Mouse (Mus musculus): ENCODE data around the gene Stard5. TPM values are rescaled to one million over a fixed set of nuclear protein-coding genes. Genes with fewer than 3 reads are reported as not detected.

Stard5 gene
- 12.6 and 14.2 TPM in 2 replicates for polyA plus RNA-seq (2016; fragmentation: Nextera tagmentation; extraction: Ambion mirVana)

- peaks cover 9% of the 10 kb centered on the region for H3K36me3 ChIP-seq (replicated peaks)
- H3K4me3 ChIP-seq = peak within 1 kb of the TSS; percentile 70
- H3K4me1 ChIP-seq = peaks cover 28% of the 10 kb centered on the region
- H3K9me3 ChIP-seq = no peaks in the 10 kb centered on the region
- WGBS = under 1% methylated on average over 35 of the region's 35 CpGs
- H3K27me3 ChIP-seq (ENCODE audit: poor library complexity, severe bottlenecking) = no peaks in the 10 kb centered on the region
- DNase-seq (ENCODE audit: extremely low spot score, low spot score) = peak; percentile 84
- peak within 1 kb of the TSS; percentile 85 for H3K27ac ChIP-seq
Measured at GRCm38 (mm10) chr7:83631828-83632681, at the start of gene Stard5. TSS of gene Stard5 (plus strand) at chr7:83631959.

- peaks cover 7% of the 10 kb centered on the region for H3K4me1 ChIP-seq
- no peak for DNase-seq (ENCODE audit: extremely low spot score, low spot score)
- no peak within 1 kb of the TSS for H3K27ac ChIP-seq
- WGBS = 64% methylated on average over 11 of the region's 11 CpGs
- H3K27me3 ChIP-seq (ENCODE audit: poor library complexity, severe bottlenecking) = no peaks in the 10 kb centered on the region
- H3K9me3 ChIP-seq = no peaks in the 10 kb centered on the region
- no peaks in the 10 kb centered on the region for H3K36me3 ChIP-seq (replicated peaks)
- no peak within 1 kb of the TSS for H3K4me3 ChIP-seq
Measured at GRCm38 (mm10) chr7:83584639-83585471, 46.9 kb upstream of the Stard5 start, which contains the start of gene Tmc3. TSS of gene Tmc3 (plus strand) at chr7:83584927.

GRCm38 (mm10) chr7:83594056-83594455 is 37.7 kb upstream of the Stard5 start:
- Histone ChIP-seq H3K4me1 (no peaks in the 10 kb centered on the region), H3K36me3 (replicated peaks) (no peaks in the 10 kb centered on the region), H3K27me3 (ENCODE audit: poor library complexity, severe bottlenecking) (no peaks in the 10 kb centered on the region), H3K9me3 (no peaks in the 10 kb centered on the region), H3K4me3 (no peak overlapping the region), H3K27ac (no peak overlapping the region)
- 84% methylated on average over 3 of the region's 3 CpGs for WGBS
- no peak for DNase-seq (ENCODE audit: extremely low spot score, low spot score)

- H3K27me3 ChIP-seq (ENCODE audit: poor library complexity, severe bottlenecking) = no peaks in the 10 kb centered on the region
- H3K4me1 ChIP-seq = no peaks in the 10 kb centered on the region
- H3K9me3 ChIP-seq = no peaks in the 10 kb centered on the region
- 89% methylated on average over 3 of the region's 3 CpGs for WGBS
- H3K27ac ChIP-seq = no peak overlapping the region
- H3K4me3 ChIP-seq = no peak overlapping the region
- DNase-seq (ENCODE audit: extremely low spot score, low spot score) = no peak
- no peaks in the 10 kb centered on the region for H3K36me3 ChIP-seq (replicated peaks)
Measured at GRCm38 (mm10) chr7:83597063-83597462, 34.7 kb upstream of the Stard5 start.

- no peaks in the 10 kb centered on the region for H3K36me3 ChIP-seq (replicated peaks)
- no peaks in the 10 kb centered on the region for H3K27me3 ChIP-seq (ENCODE audit: poor library complexity, severe bottlenecking)
- DNase-seq (ENCODE audit: extremely low spot score, low spot score) = no peak
- no peaks in the 10 kb centered on the region for H3K4me1 ChIP-seq
- 92% methylated on average over 13 of the region's 13 CpGs for WGBS
- no peaks in the 10 kb centered on the region for H3K9me3 ChIP-seq
- no peak overlapping the region for H3K4me3 ChIP-seq
- H3K27ac ChIP-seq = no peak overlapping the region
Measured at GRCm38 (mm10) chr7:83598997-83599912, 32.5 kb upstream of the Stard5 start.

GRCm38 (mm10) chr7:83599913-83600286 is 31.9 kb upstream of the Stard5 start:
- 58% methylated on average over 8 of the region's 8 CpGs for WGBS
- no peaks in the 10 kb centered on the region for H3K27me3 ChIP-seq (ENCODE audit: poor library complexity, severe bottlenecking)
- H3K9me3 ChIP-seq = no peaks in the 10 kb centered on the region
- peak; percentile 55 for DNase-seq (ENCODE audit: extremely low spot score, low spot score)
- no peak overlapping the region for H3K4me3 ChIP-seq
- H3K4me1 ChIP-seq = no peaks in the 10 kb centered on the region
- H3K36me3 ChIP-seq (replicated peaks) = no peaks in the 10 kb centered on the region
- no peak overlapping the region for H3K27ac ChIP-seq

- WGBS = 94% methylated on average over 7 of the region's 7 CpGs
- H3K27ac ChIP-seq = no peak overlapping the region
- no peak for DNase-seq (ENCODE audit: extremely low spot score, low spot score)
Measured at GRCm38 (mm10) chr7:83604180-83604944, 27.4 kb upstream of the Stard5 start.

GRCm38 (mm10) chr7:83606796-83607195 is 25.0 kb upstream of the Stard5 start:
- DNase-seq (ENCODE audit: extremely low spot score, low spot score) = no peak
- Histone ChIP-seq H3K36me3 (replicated peaks) (no peaks in the 10 kb centered on the region), H3K4me1 (no peaks in the 10 kb centered on the region), H3K27me3 (ENCODE audit: poor library complexity, severe bottlenecking) (no peaks in the 10 kb centered on the region), H3K27ac (no peak overlapping the region), H3K9me3 (no peaks in the 10 kb centered on the region), H3K4me3 (no peak overlapping the region)
- WGBS = 98% methylated on average over 2 of the region's 2 CpGs

More at GRCm38 (mm10) chr7:83604180-83604944, 27.4 kb upstream of the Stard5 start:
- no peaks in the 10 kb centered on the region for H3K4me1 ChIP-seq
- no peak overlapping the region for H3K4me3 ChIP-seq
- no peaks in the 10 kb centered on the region for H3K9me3 ChIP-seq
- no peaks in the 10 kb centered on the region for H3K27me3 ChIP-seq (ENCODE audit: poor library complexity, severe bottlenecking)
- H3K36me3 ChIP-seq (replicated peaks) = no peaks in the 10 kb centered on the region

- Histone ChIP-seq H3K27ac (no peak overlapping the region), H3K9me3 (no peaks in the 10 kb centered on the region), H3K36me3 (replicated peaks) (no peaks in the 10 kb centered on the region), H3K4me3 (no peak overlapping the region), H3K4me1 (no peaks in the 10 kb centered on the region), H3K27me3 (ENCODE audit: poor library complexity, severe bottlenecking) (no peaks in the 10 kb centered on the region)
- no peak for DNase-seq (ENCODE audit: extremely low spot score, low spot score)
- 98% methylated on average over 4 of the region's 4 CpGs for WGBS
Measured at GRCm38 (mm10) chr7:83609891-83610290, 21.9 kb upstream of the Stard5 start.

GRCm38 (mm10) chr7:83611886-83612285 is 19.9 kb upstream of the Stard5 start:
- Histone ChIP-seq H3K36me3 (replicated peaks) (no peaks in the 10 kb centered on the region), H3K4me1 (no peaks in the 10 kb centered on the region), H3K27me3 (ENCODE audit: poor library complexity, severe bottlenecking) (no peaks in the 10 kb centered on the region), H3K27ac (no peak overlapping the region), H3K4me3 (no peak overlapping the region), H3K9me3 (no peaks in the 10 kb centered on the region)
- no peak for DNase-seq (ENCODE audit: extremely low spot score, low spot score)
- WGBS = 92% methylated on average over 1 of the region's 1 CpGs

GRCm38 (mm10) chr7:83615272-83615671 is 16.5 kb upstream of the Stard5 start:
- DNase-seq (ENCODE audit: extremely low spot score, low spot score) = no peak
- 98% methylated on average over 3 of the region's 3 CpGs for WGBS
- Histone ChIP-seq H3K9me3 (no peaks in the 10 kb centered on the region), H3K4me3 (no peak overlapping the region), H3K36me3 (replicated peaks) (no peaks in the 10 kb centered on the region), H3K4me1 (no peaks in the 10 kb centered on the region), H3K27me3 (ENCODE audit: poor library complexity, severe bottlenecking) (no peaks in the 10 kb centered on the region), H3K27ac (no peak overlapping the region)
